Mouse (Mus musculus) lung, postnatal 0 days (tissue): ENCODE data around the gene Rgs11.
"Not testable (repeated sequence)": the region's sequence is repeated elsewhere in the genome, so short reads cannot be mapped to it uniquely, and the experiment has no call there.

Experiments used
- CTCF ChIP-seq: IDR thresholded peaks from 2 replicates; pipeline ENCODE4 v1.5.1; 2016; ENCODE audit warnings: antibody characterized with exemption, mild to moderate bottlenecking
- EP300 ChIP-seq: IDR thresholded peaks from 2 replicates; pipeline ENCODE4 v1.6.1; 2016; ENCODE audit warnings: antibody characterized with exemption, mild to moderate bottlenecking, control low read depth

- TF ChIP-seq CTCF, result peak; percentile 39; the same call in 1 of the 2 replicates
- TF ChIP-seq EP300, result not testable (repeated sequence)
Measured at GRCm38 (mm10) chr17:26175248-26175647, 27.5 kb upstream of the Rgs11 start.
